Mouse (Mus musculus) right cerebral cortex, postnatal 4 days (tissue): Measurements from ENCODE around the gene Hpdl.
"Not testable (repeated sequence)": the region's sequence is repeated elsewhere in the genome, so short reads cannot be mapped to it uniquely, and the experiment has no call there.

Source experiments
- DNase-seq: peaks from one replicate; pipeline ENCODE4 v3.0.0-alpha.2; 2022

Hpdl gene

GRCm38 (mm10) chr4:116821694-116822016 is at the start of gene Hpdl:
Hpdl (minus strand) TSS chr4:116821707.
- no peak for DNase-seq

GRCm38 (mm10) chr4:116869898-116870297 is 48.4 kb upstream of the Hpdl start:
- DNase-seq: no peak

GRCm38 (mm10) chr4:116862023-116862422 is 40.5 kb upstream of the Hpdl start:
- DNase-seq: no peak

- no peak for DNase-seq
These were observed 38.2 kb upstream of the Hpdl start for GRCm38 (mm10) chr4:116859711-116860110.

GRCm38 (mm10) chr4:116857203-116857602 is 35.7 kb upstream of the Hpdl start:
- peak; percentile 3 for DNase-seq

GRCm38 (mm10) chr4:116854286-116854685 is 32.8 kb upstream of the Hpdl start:
- no peak for DNase-seq

- DNase-seq: no peak
These were observed 28.4 kb upstream of the Hpdl start for GRCm38 (mm10) chr4:116849901-116850300.

GRCm38 (mm10) chr4:116844324-116844723 is 22.8 kb upstream of the Hpdl start:
- DNase-seq: no peak

GRCm38 (mm10) chr4:116840841-116841240 is 19.3 kb upstream of the Hpdl start:
- no peak for DNase-seq

- not testable (repeated sequence) for DNase-seq
These were observed 18.6 kb upstream of the Hpdl start for GRCm38 (mm10) chr4:116840096-116840495.

- no peak for DNase-seq
These were observed 17.5 kb upstream of the Hpdl start for GRCm38 (mm10) chr4:116838999-116839398.

GRCm38 (mm10) chr4:116830070-116830368 is 8.5 kb upstream of the Hpdl start:
- no peak for DNase-seq

- DNase-seq: no peak
These were observed 8.0 kb upstream of the Hpdl start for GRCm38 (mm10) chr4:116829364-116830069.

- DNase-seq: no peak
These were observed 6.3 kb upstream of the Hpdl start for GRCm38 (mm10) chr4:116827819-116828218.

- peak; percentile 62 for DNase-seq
These were observed 3.1 kb upstream of the Hpdl start for GRCm38 (mm10) chr4:116824541-116825004.

- peak; percentile 37 for DNase-seq
These were observed 409 bp downstream of the Hpdl start for GRCm38 (mm10) chr4:116820902-116821693.

GRCm38 (mm10) chr4:116819968-116820901 is 1.3 kb downstream of the Hpdl start:
- no peak for DNase-seq

- no peak for DNase-seq
These were observed 4.0 kb downstream of the Hpdl start for GRCm38 (mm10) chr4:116817486-116817885.

GRCm38 (mm10) chr4:116815276-116815675 is 6.2 kb downstream of the Hpdl start:
- no peak for DNase-seq

- no peak for DNase-seq
These were observed 10.5 kb downstream of the Hpdl start for GRCm38 (mm10) chr4:116811012-116811411.

GRCm38 (mm10) chr4:116807197-116808129 is 14.0 kb downstream of the Hpdl start, which contains the start of the genes Toe1 and Mutyh:
Toe1 (minus strand) TSS chr4:116807640.
Mutyh (plus strand) TSS chr4:116807723.
- DNase-seq: peak; percentile 91

GRCm38 (mm10) chr4:116799901-116800300 is 21.6 kb downstream of the Hpdl start:
- peak; percentile 24 for DNase-seq
